Mouse (Mus musculus) limb, embryonic 13.5 days (tissue): ENCODE results near the gene Spsb2. TPM values are rescaled to one million over a fixed set of nuclear protein-coding genes. Genes with fewer than 3 reads are reported as not detected.

Experiments
- ATAC-seq: fragments of 200-750 bp; cut with Nextera tagmentation; 2 replicates; pipeline ENCODE4 v1.8.0; 2017; ENCODE audit warnings: low read depth, moderate number of reproducible peaks, moderate TSS enrichment; ENCODE audit not compliant: low FRiP score
- H3K27ac ChIP-seq: fragments of 300-500 bp; sonication (generic); 2 replicates; pipeline ENCODE4 v1.5.1; 2015; ENCODE audit warnings: inconsistent platforms, mild to moderate bottlenecking, moderate library complexity
- H3K27me3 ChIP-seq: fragments of 300-500 bp; sonication (generic); 2 replicates; pipeline ENCODE4 v1.6.1; 2015; ENCODE audit warnings: mild to moderate bottlenecking, inconsistent platforms
- H3K36me3 ChIP-seq: fragments of 300-500 bp; sonication (generic); 2 replicates; pipeline ENCODE4 v1.6.1; 2015; ENCODE audit warnings: inconsistent platforms, mild to moderate bottlenecking, moderate library complexity
- H3K4me1 ChIP-seq: fragments of 300-500 bp; sonication (generic); 2 replicates; pipeline ENCODE4 v1.6.1; 2015; ENCODE audit warnings: inconsistent platforms
- H3K4me2 ChIP-seq: fragments of 300-500 bp; sonication (generic); replicated peaks from 2 replicates; pipeline ENCODE4 v1.6.1; 2015; ENCODE audit warnings: inconsistent platforms, mild to moderate bottlenecking, moderate library complexity
- H3K4me3 ChIP-seq: fragments of 300-500 bp; sonication (generic); 2 replicates; pipeline ENCODE4 v1.5.1; 2015; ENCODE audit warnings: moderate library complexity, mild to moderate bottlenecking, inconsistent platforms
- H3K9ac ChIP-seq: fragments of 300-500 bp; sonication (generic); 2 replicates; pipeline ENCODE4 v1.6.1; 2015; ENCODE audit warnings: mild to moderate bottlenecking, inconsistent platforms
- H3K9me3 ChIP-seq: fragments of 300-500 bp; sonication (generic); 2 replicates; pipeline ENCODE4 v1.6.1; 2016; ENCODE audit warnings: inconsistent platforms
- WGBS: fragments of 180-500 bp; shearing (Covaris S2); methylation state at CpG from one replicate; pipeline ENCODE4 v1.1.7; 2015; 5-methylcytosine and 5-hydroxymethylcytosine counted together
- polyA plus RNA-seq: library from polyadenylated mRNA; unstranded; fragments of >200 nt; fragmentation: Nextera tagmentation; extraction: Ambion mirVana; gene quantifications from 2 replicates; pipeline ENCODE4 v1.2.1, GENCODE M21; 2015

Spsb2 gene
- polyA plus RNA-seq, 1 experiment from 2014 or later = 10.4 TPM

GRCm38 (mm10) chr6:124812848-124813247 is 4.4 kb downstream of the Spsb2 start:
- peak overlapping the region; percentile 88 for H3K9ac ChIP-seq
- peaks cover 54% of the 10 kb centered on the region for H3K36me3 ChIP-seq
- H3K4me2 ChIP-seq = peak overlapping the region; percentile 95
- WGBS = 16% methylated on average over 9 of the region's 9 CpGs
- H3K4me1 ChIP-seq = peaks cover 48% of the 10 kb centered on the region
- no peaks in the 10 kb centered on the region for H3K27me3 ChIP-seq
- peak overlapping the region; percentile 71 for H3K4me3 ChIP-seq
- H3K9me3 ChIP-seq = no peaks in the 10 kb centered on the region
- peak overlapping the region; percentile 92 for H3K27ac ChIP-seq
- ATAC-seq = no peak

- WGBS = under 1% methylated on average over 18 of the region's 18 CpGs
- no peaks in the 10 kb centered on the region for H3K27me3 ChIP-seq
- peak overlapping the region; percentile 92 for H3K27ac ChIP-seq
- H3K36me3 ChIP-seq = peaks cover 61% of the 10 kb centered on the region
- H3K4me2 ChIP-seq = peak overlapping the region; percentile 95
- ATAC-seq = peak; percentile 60
- no peaks in the 10 kb centered on the region for H3K9me3 ChIP-seq
- H3K4me3 ChIP-seq = peak overlapping the region; percentile 71
- peak overlapping the region; percentile 88 for H3K9ac ChIP-seq
- H3K4me1 ChIP-seq = peaks cover 43% of the 10 kb centered on the region
Measured at GRCm38 (mm10) chr6:124813496-124813895, 5.0 kb downstream of the Spsb2 start.

GRCm38 (mm10) chr6:124813933-124814332 is 5.5 kb downstream of the Spsb2 start, which contains the start of gene Tpi1:
Tpi1 (minus strand) TSS chr6:124814296.
- peak within 1 kb of the TSS; percentile 95 for H3K4me2 ChIP-seq
- peak within 1 kb of the TSS; percentile 92 for H3K27ac ChIP-seq
- H3K36me3 ChIP-seq = peaks cover 65% of the 10 kb centered on the region
- H3K27me3 ChIP-seq = no peaks in the 10 kb centered on the region
- peak; percentile 91 for ATAC-seq
- H3K4me1 ChIP-seq = peaks cover 43% of the 10 kb centered on the region
- 0% methylated on average over 22 of the region's 22 CpGs for whole genome bisulfite sequencing
- H3K9ac ChIP-seq = peak within 1 kb of the TSS; percentile 88
- H3K9me3 ChIP-seq = no peaks in the 10 kb centered on the region
- peak within 1 kb of the TSS; percentile 71 for H3K4me3 ChIP-seq

GRCm38 (mm10) chr6:124814448-124814847 is 6.0 kb downstream of the Spsb2 start:
- peak overlapping the region; percentile 95 for H3K4me2 ChIP-seq
- ATAC-seq = peak; percentile 41

GRCm38 (mm10) chr6:124814858-124815774 is 6.7 kb downstream of the Spsb2 start:
- peak overlapping the region; percentile 72; the same call in 1 of the 2 replicates for H3K27ac ChIP-seq
- peak overlapping the region; percentile 95 for H3K4me2 ChIP-seq
- H3K9ac ChIP-seq = no peak overlapping the region
- ATAC-seq = no peak
- H3K36me3 ChIP-seq = peaks cover 74% of the 10 kb centered on the region
- peaks cover 37% of the 10 kb centered on the region for H3K4me1 ChIP-seq
- 62% methylated on average over 9 of the region's 9 CpGs for WGBS
- H3K4me3 ChIP-seq = no peak overlapping the region; the same call in 1 of the 2 replicates
- no peaks in the 10 kb centered on the region for H3K27me3 ChIP-seq
- no peaks in the 10 kb centered on the region for H3K9me3 ChIP-seq

More at GRCm38 (mm10) chr6:124814448-124814847, 6.0 kb downstream of the Spsb2 start:
- H3K4me1 ChIP-seq = peaks cover 43% of the 10 kb centered on the region
- H3K27me3 ChIP-seq = no peaks in the 10 kb centered on the region
- no peak overlapping the region; the same call in none of the 2 replicates for H3K9ac ChIP-seq
- 39% methylated on average over 8 of the region's 8 CpGs for WGBS
- H3K27ac ChIP-seq = peak overlapping the region; percentile 72; the same call in 1 of the 2 replicates
- peaks cover 70% of the 10 kb centered on the region for H3K36me3 ChIP-seq
- H3K4me3 ChIP-seq = peak overlapping the region; percentile 71
- no peaks in the 10 kb centered on the region for H3K9me3 ChIP-seq

GRCm38 (mm10) chr6:124816611-124817010 is 8.2 kb downstream of the Spsb2 start:
- Histone ChIP-seq H3K4me1 (peaks cover 28% of the 10 kb centered on the region), H3K9me3 (no peaks in the 10 kb centered on the region), H3K9ac (no peak overlapping the region), H3K4me2 (no peak overlapping the region), H3K27ac (no peak overlapping the region), H3K27me3 (no peaks in the 10 kb centered on the region), H3K36me3 (peaks cover 75% of the 10 kb centered on the region), H3K4me3 (no peak overlapping the region)
- ATAC-seq = no peak
- 87% methylated on average over 4 of the region's 4 CpGs for WGBS

GRCm38 (mm10) chr6:124817125-124817524 is 8.7 kb downstream of the Spsb2 start:
- Histone ChIP-seq H3K4me3 (no peak overlapping the region), H3K4me2 (no peak overlapping the region), H3K27me3 (no peaks in the 10 kb centered on the region), H3K9ac (no peak overlapping the region), H3K27ac (no peak overlapping the region), H3K36me3 (peaks cover 75% of the 10 kb centered on the region), H3K4me1 (peaks cover 23% of the 10 kb centered on the region), H3K9me3 (no peaks in the 10 kb centered on the region)
- 94% methylated on average over 11 of the region's 11 CpGs for WGBS
- ATAC-seq = no peak

- no peak overlapping the region for H3K9ac ChIP-seq
- H3K27me3 ChIP-seq = no peaks in the 10 kb centered on the region
- peaks cover 77% of the 10 kb centered on the region for H3K36me3 ChIP-seq
- 93% methylated on average over 8 of the region's 8 CpGs for WGBS
- no peak overlapping the region for H3K4me3 ChIP-seq
- no peak for ATAC-seq
- no peak overlapping the region for H3K4me2 ChIP-seq
- H3K4me1 ChIP-seq = peaks cover 18% of the 10 kb centered on the region
- H3K9me3 ChIP-seq = no peaks in the 10 kb centered on the region
- H3K27ac ChIP-seq = no peak overlapping the region
Measured at GRCm38 (mm10) chr6:124817563-124817962, 9.1 kb downstream of the Spsb2 start.

- H3K4me2 ChIP-seq = no peak overlapping the region
- peaks cover 14% of the 10 kb centered on the region for H3K4me1 ChIP-seq
- H3K27ac ChIP-seq = no peak overlapping the region
- 92% methylated on average over 8 of the region's 8 CpGs for WGBS
- H3K36me3 ChIP-seq = peaks cover 81% of the 10 kb centered on the region
- H3K27me3 ChIP-seq = no peaks in the 10 kb centered on the region
- H3K4me3 ChIP-seq = no peak overlapping the region
- no peaks in the 10 kb centered on the region for H3K9me3 ChIP-seq
- no peak overlapping the region for H3K9ac ChIP-seq
- ATAC-seq = no peak
Measured at GRCm38 (mm10) chr6:124817971-124818370, 9.5 kb downstream of the Spsb2 start.

GRCm38 (mm10) chr6:124820891-124821290 is 12.4 kb downstream of the Spsb2 start:
- Histone ChIP-seq H3K36me3 (peaks cover 100% of the 10 kb centered on the region), H3K4me3 (no peak overlapping the region), H3K9ac (no peak overlapping the region), H3K9me3 (no peaks in the 10 kb centered on the region), H3K4me1 (no peaks in the 10 kb centered on the region), H3K4me2 (no peak overlapping the region), H3K27ac (no peak overlapping the region), H3K27me3 (no peaks in the 10 kb centered on the region)
- no peak for ATAC-seq
- WGBS = 94% methylated on average over 5 of the region's 5 CpGs

GRCm38 (mm10) chr6:124822049-124822448 is 13.6 kb downstream of the Spsb2 start:
- no peak overlapping the region for H3K4me3 ChIP-seq
- H3K27me3 ChIP-seq = no peaks in the 10 kb centered on the region
- H3K36me3 ChIP-seq = peaks cover 93% of the 10 kb centered on the region
- H3K27ac ChIP-seq = no peak overlapping the region
- no peak for ATAC-seq
- 97% methylated on average over 4 of the region's 4 CpGs for WGBS
- no peaks in the 10 kb centered on the region for H3K4me1 ChIP-seq
- no peak overlapping the region for H3K4me2 ChIP-seq
- no peaks in the 10 kb centered on the region for H3K9me3 ChIP-seq
- no peak overlapping the region for H3K9ac ChIP-seq

- H3K4me1 ChIP-seq = peaks cover 33% of the 10 kb centered on the region
- WGBS = 25% methylated on average over 10 of the region's 10 CpGs
- no peak for ATAC-seq
- H3K4me3 ChIP-seq = peak overlapping the region; percentile 71
- peak overlapping the region; percentile 59; the same call in 1 of the 2 replicates for H3K27ac ChIP-seq
- peaks cover 49% of the 10 kb centered on the region for H3K36me3 ChIP-seq
- H3K27me3 ChIP-seq = no peaks in the 10 kb centered on the region
- peak overlapping the region; percentile 79 for H3K9ac ChIP-seq
- H3K9me3 ChIP-seq = no peaks in the 10 kb centered on the region
- H3K4me2 ChIP-seq = peak overlapping the region; percentile 93
Measured at GRCm38 (mm10) chr6:124828101-124828592, 19.7 kb downstream of the Spsb2 start.
